Mouse (Mus musculus): Measurements from ENCODE around the gene Nfe2l2.
"Not testable (repeated sequence)": the region's sequence is repeated elsewhere in the genome, so short reads cannot be mapped to it uniquely, and the experiment has no call there.

Nfe2l2 gene

GRCm38 (mm10) chr2:75642312-75642711, 62.1 kb downstream of the Nfe2l2 start:
- DNase-seq, result not testable (repeated sequence)

- not testable (repeated sequence) for DNase-seq
These were observed 64.9 kb downstream of the Nfe2l2 start for GRCm38 (mm10) chr2:75639535-75639934.

GRCm38 (mm10) chr2:75637822-75638221, 66.6 kb downstream of the Nfe2l2 start:
- not testable (repeated sequence) for DNase-seq

- DNase-seq, result no peak
These were observed 67.1 kb downstream of the Nfe2l2 start for GRCm38 (mm10) chr2:75637361-75637760.

- DNase-seq, result not testable (repeated sequence)
These were observed 67.5 kb downstream of the Nfe2l2 start for GRCm38 (mm10) chr2:75637055-75637304.

- DNase-seq, result peak; percentile 55
These were observed 68.0 kb downstream of the Nfe2l2 start for GRCm38 (mm10) chr2:75636261-75637054.

- not testable (repeated sequence) for DNase-seq
These were observed 70.0 kb downstream of the Nfe2l2 start for GRCm38 (mm10) chr2:75634431-75634830.

- DNase-seq, result peak; percentile 69
These were observed 70.7 kb downstream of the Nfe2l2 start for GRCm38 (mm10) chr2:75633784-75634183.

GRCm38 (mm10) chr2:75633381-75633780, 71.1 kb downstream of the Nfe2l2 start:
- DNase-seq, result no peak

- no peak for DNase-seq
These were observed 71.7 kb downstream of the Nfe2l2 start for GRCm38 (mm10) chr2:75632721-75633181.

GRCm38 (mm10) chr2:75632043-75632442, 72.4 kb downstream of the Nfe2l2 start:
- DNase-seq, result no peak

GRCm38 (mm10) chr2:75631421-75631820, 73.0 kb downstream of the Nfe2l2 start:
- no peak for DNase-seq

GRCm38 (mm10) chr2:75628487-75628886, 76.0 kb downstream of the Nfe2l2 start:
- no peak for DNase-seq

- DNase-seq, result peak; percentile 57
These were observed 77.6 kb downstream of the Nfe2l2 start for GRCm38 (mm10) chr2:75626597-75627440.

Measured in lung, postnatal 10 days (tissue).